Mouse (Mus musculus) stomach, postnatal 0 days (tissue): ENCODE data around the gene Slc6a19.

Experiments used
- CTCF ChIP-seq: IDR thresholded peaks from 2 replicates; pipeline ENCODE4 v1.5.1; 2016; ENCODE audit warnings: antibody characterized with exemption, low read depth, mild to moderate bottlenecking, moderate library complexity
- EP300 ChIP-seq: optimal IDR thresholded peaks from 2 replicates; pipeline ENCODE3; 2016; ENCODE audit warnings: antibody characterized with exemption

GRCm38 (mm10) chr13:73696529-73696928 lies 8.1 kb downstream of the Slc6a19 start:
- no peak for TF ChIP-seq CTCF
- TF ChIP-seq EP300, result no peak
